Mouse (Mus musculus): ENCODE data around the gene Ltc4s. TPM values are rescaled to one million over a fixed set of nuclear protein-coding genes. Genes with fewer than 3 reads are reported as not detected.

Ltc4s gene
- polyA plus RNA-seq, 1 experiment from 2014 or later = not detected

GRCm38 (mm10) chr11:50225611-50226378 is 12.6 kb downstream of the Ltc4s start:
- DNase-seq (ENCODE audit: low read depth, low spot score) (no peak), ATAC-seq (peak; percentile 32)
- no peaks in the 10 kb centered on the region for H3K27me3 ChIP-seq
- no peak for TF ChIP-seq CTCF (IDR thresholded peaks at IDR 0.05)
- in situ Hi-C loops (cut with MboI; ENCODE audit: low pct_unique_long_range_greater_than_20kb) = loop anchor here (5.0 kb wide), 1 partner anchor 63 kb away; no protein-coding TSS in a partner anchor
- ChIA-PET POLR2A (interaction anchor here (0.7 to 8.0 kb wide), 7 partner anchors 9 to 139 kb away, joined by 3 to 60 read pairs (median 4); partner anchors contain the start of genes Mgat4b and Sqstm1), CTCF (interaction anchor here (0.5 to 1.4 kb wide), 6 partner anchors 11 to 147 kb away, joined by 3 to 10 read pairs (median 3); no protein-coding TSS in a partner anchor)

GRCm38 (mm10) chr11:50224671-50225530 is 13.5 kb downstream of the Ltc4s start:
- CTCF ChIA-PET = interaction anchor here (0.6 to 2.2 kb wide), 9 partner anchors 9 to 359 kb away, joined by 3 to 11 read pairs (median 4); no protein-coding TSS in a partner anchor
- no peak for DNase-seq (ENCODE audit: low read depth, low spot score)
- no peak for TF ChIP-seq CTCF (IDR thresholded peaks at IDR 0.05)
- H3K27me3 ChIP-seq = no peaks in the 10 kb centered on the region
- in situ Hi-C loops (cut with MboI; ENCODE audit: low pct_unique_long_range_greater_than_20kb) = loop anchor here (5.0 kb wide), 1 partner anchor 63 kb away; no protein-coding TSS in a partner anchor
- POLR2A ChIA-PET = interaction anchor here (0.7 to 8.0 kb wide), 7 partner anchors 13 to 140 kb away, joined by 3 to 60 read pairs (median 4); partner anchors contain the start of genes Mgat4b and Sqstm1
- ATAC-seq = peak; percentile 77

- CTCF ChIA-PET = interaction anchor here (0.6 to 2.2 kb wide), 11 partner anchors 8 to 358 kb away, joined by 3 to 11 read pairs (median 4); no protein-coding TSS in a partner anchor
- in situ Hi-C loops (cut with MboI; ENCODE audit: low pct_unique_long_range_greater_than_20kb) = no loop called here
- no peak for ATAC-seq
- no peak for TF ChIP-seq CTCF (IDR thresholded peaks at IDR 0.05)
- no peaks in the 10 kb centered on the region for H3K27me3 ChIP-seq
- DNase-seq (ENCODE audit: low read depth, low spot score) = no peak
- POLR2A ChIA-PET = interaction anchor here (0.7 to 8.0 kb wide), 5 partner anchors 12 to 66 kb away, joined by 3 to 60 read pairs (median 5); partner anchors contain the start of genes Mgat4b and Sqstm1
These were observed 14.4 kb downstream of the Ltc4s start for GRCm38 (mm10) chr11:50223783-50224662.

- DNase-seq (ENCODE audit: low read depth, low spot score) (no peak), ATAC-seq (no peak)
- no peak for TF ChIP-seq CTCF (IDR thresholded peaks at IDR 0.05)
- CTCF ChIA-PET = interaction anchor here (0.7 to 2.2 kb wide), 3 partner anchors 9 to 39 kb away, joined by 3 to 7 read pairs (median 7); no protein-coding TSS in a partner anchor
- POLR2A ChIA-PET = interaction anchor here (1.1 to 8.0 kb wide), 3 partner anchors 11 to 68 kb away, joined by 5 to 60 read pairs (median 7); partner anchors contain the start of genes Mgat4b and Sqstm1
- H3K27me3 ChIP-seq = no peaks in the 10 kb centered on the region
- in situ Hi-C loops (cut with MboI; ENCODE audit: low pct_unique_long_range_greater_than_20kb) = no loop called here
These were observed 15.7 kb downstream of the Ltc4s start for GRCm38 (mm10) chr11:50222559-50223276.

GRCm38 (mm10) chr11:50219833-50220232 is 18.6 kb downstream of the Ltc4s start:
- CTCF ChIA-PET = no interaction called here
- no peak for TF ChIP-seq CTCF (IDR thresholded peaks at IDR 0.05)

GRCm38 (mm10) chr11:50217811-50218210 is 20.6 kb downstream of the Ltc4s start:
- ATAC-seq (no peak), DNase-seq (ENCODE audit: low read depth, low spot score) (no peak)
- no peak for TF ChIP-seq CTCF (IDR thresholded peaks at IDR 0.05)
- in situ Hi-C loops (cut with MboI; ENCODE audit: low pct_unique_long_range_greater_than_20kb) = no loop called here
- CTCF ChIA-PET = no interaction called here
- no peaks in the 10 kb centered on the region for H3K27me3 ChIP-seq
- POLR2A ChIA-PET = no interaction called here

More at GRCm38 (mm10) chr11:50219833-50220232, 18.6 kb downstream of the Ltc4s start:
- ATAC-seq (no peak), DNase-seq (ENCODE audit: low read depth, low spot score) (no peak)
- in situ Hi-C loops (cut with MboI; ENCODE audit: low pct_unique_long_range_greater_than_20kb) = no loop called here
- no peaks in the 10 kb centered on the region for H3K27me3 ChIP-seq
- POLR2A ChIA-PET = interaction anchor here (8.0 kb wide), 1 partner anchor 8 kb away, joined by 60 read pairs; the partner anchor contains the start of genes Mgat4b and Sqstm1

GRCm38 (mm10) chr11:50216724-50217366 is 21.6 kb downstream of the Ltc4s start:
- CTCF ChIA-PET = interaction anchor here (1.1 to 1.5 kb wide), 2 partner anchors 8 to 55 kb away, joined by 3 to 4 read pairs; no protein-coding TSS in a partner anchor

GRCm38 (mm10) chr11:50215633-50216032 is 22.8 kb downstream of the Ltc4s start:
- DNase-seq (ENCODE audit: low read depth, low spot score) = no peak
- ChIA-PET CTCF (interaction anchor here (1.5 kb wide), 1 partner anchor 9 kb away, joined by 3 read pairs; no protein-coding TSS in a partner anchor), POLR2A (interaction anchor here (1.2 kb wide), 1 partner anchor 11 kb away, joined by 3 read pairs; no protein-coding TSS in a partner anchor)
- ATAC-seq = no peak
- no peaks in the 10 kb centered on the region for H3K27me3 ChIP-seq
- in situ Hi-C loops (cut with MboI; ENCODE audit: low pct_unique_long_range_greater_than_20kb) = no loop called here
- no peak for TF ChIP-seq CTCF (IDR thresholded peaks at IDR 0.05)

More at GRCm38 (mm10) chr11:50216724-50217366, 21.6 kb downstream of the Ltc4s start:
- no peak for TF ChIP-seq CTCF (IDR thresholded peaks at IDR 0.05)
- DNase-seq (ENCODE audit: low read depth, low spot score) (no peak), ATAC-seq (no peak)
- POLR2A ChIA-PET = interaction anchor here (0.6 to 0.9 kb wide), 2 partner anchors 9 to 18 kb away, joined by 3 to 4 read pairs; no protein-coding TSS in a partner anchor
- no peaks in the 10 kb centered on the region for H3K27me3 ChIP-seq
- in situ Hi-C loops (cut with MboI; ENCODE audit: low pct_unique_long_range_greater_than_20kb) = no loop called here
